Mouse (Mus musculus): ENCODE data around the gene Auts2.

GRCm38 (mm10) chr5:132074724-132075374, 468.3 kb downstream of the Auts2 start:
- no peak for TF ChIP-seq CTCF (IDR thresholded peaks at IDR 0.05; ENCODE audit: extremely low read depth, insufficient read length, insufficient replicate concordance, low read depth, low read length)
- no peak for TF ChIP-seq POLR2A (IDR thresholded peaks at IDR 0.05; ENCODE audit: low read depth, low read length)

Data from small intestine, adult 2 months (tissue).